Mouse (Mus musculus) liver, postnatal 0 days (tissue): Measurements from ENCODE around the gene Lgr6.

Source experiments
- CTCF ChIP-seq: sonication (generic); IDR thresholded peaks from 2 replicates; pipeline ENCODE4 v1.5.1; 2016; ENCODE audit warnings: antibody characterized with exemption, low read depth
- EP300 ChIP-seq: IDR thresholded peaks from 2 replicates; pipeline ENCODE4 v1.6.1; 2016; ENCODE audit warnings: antibody characterized with exemption, low read depth, mild to moderate bottlenecking

- TF ChIP-seq CTCF (no peak), EP300 (no peak)
These were observed 19.7 kb upstream of the Lgr6 start for GRCm38 (mm10) chr1:135124573-135125363.
